Mouse (Mus musculus) forelimb bud, embryonic 11.5 days (tissue): ENCODE measurements at regions not wholly inside any gene's neighbourhood (a gene's known extent, or its start where the extent isn't known, plus 50 kb on each side); places are given as distances from the start of the nearest gene placed in this dataset.

Experiments
- DNase-seq: peaks from one replicate; pipeline ENCODE4 v3.0.0-alpha.2; 2012; ENCODE audit warnings: low read depth, low spot score

GRCm38 (mm10) chr3:52517808-52518207 is 249.7 kb downstream of the Foxo1 start:
- no peak for DNase-seq

GRCm38 (mm10) chr3:52516691-52517090 is 248.6 kb downstream of the Foxo1 start:
- DNase-seq, result no peak

GRCm38 (mm10) chr3:52512761-52513160 is 244.6 kb downstream of the Foxo1 start:
- DNase-seq, result no peak

- no peak for DNase-seq
These were observed 243.4 kb downstream of the Foxo1 start for GRCm38 (mm10) chr3:52511549-52511948.

- DNase-seq, result no peak
These were observed 242.7 kb downstream of the Foxo1 start for GRCm38 (mm10) chr3:52510831-52511230.

- DNase-seq, result no peak
These were observed 242.1 kb downstream of the Foxo1 start for GRCm38 (mm10) chr3:52510088-52510765.

GRCm38 (mm10) chr3:52503925-52504324 is 235.8 kb downstream of the Foxo1 start:
- DNase-seq, result no peak

GRCm38 (mm10) chr3:52502223-52502622 is 234.1 kb downstream of the Foxo1 start:
- DNase-seq, result no peak

- DNase-seq, result no peak
These were observed 233.5 kb downstream of the Foxo1 start for GRCm38 (mm10) chr3:52501614-52502013.

GRCm38 (mm10) chr3:52500026-52500425 is 231.9 kb downstream of the Foxo1 start:
- DNase-seq, result no peak

GRCm38 (mm10) chr3:52499581-52499980 is 231.4 kb downstream of the Foxo1 start:
- DNase-seq, result no peak

GRCm38 (mm10) chr3:52498506-52499228 is 230.5 kb downstream of the Foxo1 start:
- DNase-seq, result no peak

GRCm38 (mm10) chr3:52496965-52497364 is 228.8 kb downstream of the Foxo1 start:
- no peak for DNase-seq

GRCm38 (mm10) chr3:52495401-52495800 is 227.3 kb downstream of the Foxo1 start:
- DNase-seq, result no peak

GRCm38 (mm10) chr3:52494924-52495323 is 226.8 kb downstream of the Foxo1 start:
- DNase-seq, result no peak

- no peak for DNase-seq
These were observed 211.1 kb downstream of the Foxo1 start for GRCm38 (mm10) chr3:52479186-52479585.

- DNase-seq, result no peak
These were observed 201.8 kb downstream of the Foxo1 start for GRCm38 (mm10) chr3:52469900-52470299.

GRCm38 (mm10) chr3:52469397-52469796 is 201.3 kb downstream of the Foxo1 start:
- DNase-seq, result no peak

GRCm38 (mm10) chr3:52468326-52468725 is 200.2 kb downstream of the Foxo1 start:
- no peak for DNase-seq

GRCm38 (mm10) chr3:52467876-52468275 is 199.7 kb downstream of the Foxo1 start:
- DNase-seq, result no peak

GRCm38 (mm10) chr3:52466984-52467565 is 198.9 kb downstream of the Foxo1 start:
- DNase-seq, result no peak

GRCm38 (mm10) chr3:52466571-52466970 is 198.4 kb downstream of the Foxo1 start:
- DNase-seq, result peak; percentile 9

GRCm38 (mm10) chr3:52463911-52464310 is 195.8 kb downstream of the Foxo1 start:
- DNase-seq, result peak; percentile 34
